Mouse (Mus musculus) intestine, embryonic 14.5 days (tissue): ENCODE results near the gene Selenov. TPM values are rescaled to one million over a fixed set of nuclear protein-coding genes. Genes with fewer than 3 reads are reported as not detected.
A peak's percentile ranks its signal among the peaks of the same experiment; 100 is the strongest.

ENCODE experiments used
- ATAC-seq: fragments of 200-750 bp; cut with Nextera tagmentation; replicated peaks from 2 replicates; pipeline ENCODE4 v1.8.0; 2017; ENCODE audit warnings: low read depth, moderate number of reproducible peaks, moderate TSS enrichment, moderate library complexity; ENCODE audit not compliant: low FRiP score, low TSS enrichment
- DNase-seq: peaks from one replicate; pipeline ENCODE4 v3.0.0-alpha.2; 2018; ENCODE audit warnings: low spot score
- H3K27ac ChIP-seq: fragments of 300-500 bp; sonication (generic); 2 replicates; pipeline ENCODE4 v1.5.1; 2014; ENCODE audit warnings: low read depth, mild to moderate bottlenecking, control low read depth
- H3K27me3 ChIP-seq: fragments of 300-500 bp; sonication (generic); replicated peaks from 2 replicates; pipeline ENCODE4 v1.6.1; 2014; ENCODE audit warnings: low read length, control low read depth; ENCODE audit not compliant: control insufficient read depth, insufficient read depth
- H3K36me3 ChIP-seq: fragments of 300-500 bp; sonication (generic); 2 replicates; pipeline ENCODE4 v1.6.1; 2014; ENCODE audit warnings: low read length, control low read depth; ENCODE audit not compliant: control insufficient read depth, insufficient read depth
- H3K4me1 ChIP-seq: fragments of 300-500 bp; sonication (generic); replicated peaks from 2 replicates; pipeline ENCODE4 v1.6.1; 2014; ENCODE audit warnings: low read length, control low read depth, mixed read lengths; ENCODE audit not compliant: control insufficient read depth, insufficient read depth
- H3K4me2 ChIP-seq: fragments of 300-500 bp; sonication (generic); 2 replicates; pipeline ENCODE4 v1.6.1; 2014; ENCODE audit warnings: low read length
- H3K4me3 ChIP-seq: fragments of 300-500 bp; sonication (generic); 2 replicates; pipeline ENCODE4 v1.5.1; 2014; ENCODE audit warnings: low read depth, low read length, control low read depth, mixed read lengths
- H3K9ac ChIP-seq: fragments of 300-500 bp; sonication (generic); 2 replicates; pipeline ENCODE4 v1.6.1; 2014; ENCODE audit warnings: mild to moderate bottlenecking, low read length
- H3K9me3 ChIP-seq: fragments of 300-500 bp; sonication (generic); 2 replicates; pipeline ENCODE4 v1.6.1; 2016; ENCODE audit warnings: low read length, control low read depth; ENCODE audit not compliant: control insufficient read depth
- WGBS: fragments of 180-500 bp; shearing (Covaris S2); extraction: QIAGEN DNeasy Blood & Tissue Kit; methylation state at CpG from one replicate; pipeline ENCODE4 v1.1.7; 2014; 5-methylcytosine and 5-hydroxymethylcytosine counted together
- polyA plus RNA-seq: library from polyadenylated mRNA; unstranded; fragments of >200 nt; fragmentation: Nextera tagmentation; extraction: Ambion mirVana; gene quantifications from 2 replicates; pipeline ENCODE4 v1.2.1, GENCODE M21; 2014

Gene Selenov
- polyA plus RNA-seq, 1 experiment from 2014 or later = not detected

DNA sequence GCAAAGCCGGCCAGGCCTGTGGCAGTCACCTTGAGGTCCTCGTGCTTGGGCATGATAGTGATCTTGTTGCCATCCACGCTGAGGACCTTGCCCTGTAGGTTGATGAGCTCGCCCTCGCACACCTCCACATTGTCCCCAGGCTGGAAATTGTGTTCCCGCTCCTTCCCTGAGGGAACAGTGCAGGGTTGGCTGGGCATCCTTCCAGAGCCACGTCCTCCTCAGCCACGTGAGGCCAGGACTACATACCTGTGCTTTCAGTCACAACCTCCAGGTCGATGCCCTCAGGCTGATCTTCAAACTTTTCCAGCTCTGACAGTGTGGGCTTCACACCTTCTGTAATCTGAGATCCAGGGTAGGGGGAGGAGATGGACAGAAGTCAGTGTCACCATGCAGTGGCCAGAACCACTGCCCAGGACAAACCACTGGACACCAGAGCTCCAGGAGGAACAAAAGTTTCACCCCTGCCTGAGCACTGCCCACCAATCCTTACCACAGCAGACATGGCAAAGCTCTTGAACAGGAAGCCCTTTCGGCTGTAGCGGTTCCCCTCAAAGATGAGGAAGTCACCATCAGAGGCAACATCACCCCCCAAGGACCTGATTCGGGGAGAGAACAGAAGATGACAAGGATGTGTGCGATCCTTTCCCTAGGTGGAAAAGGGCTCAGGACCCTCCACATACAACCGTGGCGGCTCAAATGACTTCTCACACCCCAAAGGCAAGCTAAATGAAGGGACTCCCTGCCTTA, 31.2 kb upstream of the Selenov start:
- Histone ChIP-seq H3K9ac (no peak overlapping the region), H3K4me1 (no peaks in the 10 kb centered on the region), H3K27ac (no peak overlapping the region), H3K9me3 (no peaks in the 10 kb centered on the region), H3K4me2 (no peak overlapping the region), H3K27me3 (no peaks in the 10 kb centered on the region), H3K36me3 (peaks cover 100% of the 10 kb centered on the region), H3K4me3 (no peak overlapping the region)
- 95% methylated on average over 15 of the region's 15 CpGs for WGBS
- no peak for DNase-seq
- no peak for ATAC-seq

DNA sequence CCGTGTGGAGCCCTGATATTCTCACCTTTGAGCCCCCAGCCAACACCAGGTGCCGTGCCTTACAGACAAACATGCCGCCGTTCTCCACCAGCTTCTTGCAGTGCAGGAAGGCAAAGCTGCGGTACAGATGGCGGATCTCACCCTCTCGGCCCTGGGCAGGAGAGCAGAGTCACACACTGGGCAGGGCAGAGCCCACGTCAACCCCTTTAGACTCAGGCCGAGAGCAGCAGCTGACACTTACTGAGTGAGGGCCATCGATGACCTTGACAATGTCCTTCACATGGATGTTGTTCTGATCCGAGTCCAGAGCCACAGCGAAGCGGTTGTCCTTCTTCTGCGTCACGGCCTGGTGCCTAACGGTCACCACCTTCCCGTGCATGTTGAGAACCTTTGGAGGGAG, 27.7 kb upstream of the Selenov start:
- Histone ChIP-seq H3K4me3 (no peak overlapping the region), H3K9ac (no peak overlapping the region), H3K4me2 (no peak overlapping the region), H3K27ac (no peak overlapping the region), H3K27me3 (no peaks in the 10 kb centered on the region), H3K36me3 (peaks cover 96% of the 10 kb centered on the region), H3K9me3 (no peaks in the 10 kb centered on the region), H3K4me1 (no peaks in the 10 kb centered on the region)
- DNase-seq = no peak
- no peak for ATAC-seq
- 93% methylated on average over 17 of the region's 17 CpGs for WGBS

DNA sequence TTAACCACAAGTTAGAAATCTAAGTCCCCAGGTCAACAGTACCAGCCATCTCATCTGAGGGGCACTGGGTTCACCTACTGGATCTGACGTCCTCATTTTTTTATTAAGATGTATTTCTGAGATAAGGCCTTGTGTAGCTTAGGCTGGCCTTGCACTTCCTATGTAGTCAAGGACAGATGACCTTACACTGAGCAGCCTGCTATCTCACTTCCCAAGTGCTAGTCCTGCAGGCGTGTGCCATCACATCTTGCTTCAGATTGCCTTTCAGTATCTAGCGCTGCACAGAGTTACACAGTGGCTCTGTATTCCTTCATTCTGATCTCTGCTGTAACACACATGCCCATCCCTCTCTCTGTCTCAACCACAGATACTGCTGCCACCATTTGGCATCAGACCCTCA, 27.1 kb upstream of the Selenov start:
- ATAC-seq = no peak
- H3K9me3 ChIP-seq = no peaks in the 10 kb centered on the region
- no peaks in the 10 kb centered on the region for H3K4me1 ChIP-seq
- H3K27me3 ChIP-seq = no peaks in the 10 kb centered on the region
- no peak overlapping the region for H3K4me2 ChIP-seq
- H3K27ac ChIP-seq = no peak overlapping the region
- no peak overlapping the region for H3K9ac ChIP-seq
- 87% methylated on average over 3 of the region's 3 CpGs for WGBS
- H3K4me3 ChIP-seq = no peak overlapping the region
- H3K36me3 ChIP-seq = peaks cover 90% of the 10 kb centered on the region
- no peak for DNase-seq

GRCm38 (mm10) chr7:28311926-28312543, 21.0 kb upstream of the Selenov start, which contains the start of gene Timm50:
Gene Timm50 (minus strand): TSS chr7:28312072.
- H3K9ac ChIP-seq = peak within 1 kb of the TSS; percentile 91
- ATAC-seq = peak; percentile 97
- H3K4me3 ChIP-seq = peak within 1 kb of the TSS; percentile 99
- 1% methylated on average over 45 of the region's 45 CpGs for WGBS
- peak within 1 kb of the TSS; percentile 77 for H3K4me2 ChIP-seq
- H3K9me3 ChIP-seq = no peaks in the 10 kb centered on the region
- peaks cover 65% of the 10 kb centered on the region for H3K36me3 ChIP-seq
- H3K4me1 ChIP-seq = peaks cover 8% of the 10 kb centered on the region
- DNase-seq = peak; percentile 97
- no peaks in the 10 kb centered on the region for H3K27me3 ChIP-seq
- peak within 1 kb of the TSS; percentile 67 for H3K27ac ChIP-seq

DNA sequence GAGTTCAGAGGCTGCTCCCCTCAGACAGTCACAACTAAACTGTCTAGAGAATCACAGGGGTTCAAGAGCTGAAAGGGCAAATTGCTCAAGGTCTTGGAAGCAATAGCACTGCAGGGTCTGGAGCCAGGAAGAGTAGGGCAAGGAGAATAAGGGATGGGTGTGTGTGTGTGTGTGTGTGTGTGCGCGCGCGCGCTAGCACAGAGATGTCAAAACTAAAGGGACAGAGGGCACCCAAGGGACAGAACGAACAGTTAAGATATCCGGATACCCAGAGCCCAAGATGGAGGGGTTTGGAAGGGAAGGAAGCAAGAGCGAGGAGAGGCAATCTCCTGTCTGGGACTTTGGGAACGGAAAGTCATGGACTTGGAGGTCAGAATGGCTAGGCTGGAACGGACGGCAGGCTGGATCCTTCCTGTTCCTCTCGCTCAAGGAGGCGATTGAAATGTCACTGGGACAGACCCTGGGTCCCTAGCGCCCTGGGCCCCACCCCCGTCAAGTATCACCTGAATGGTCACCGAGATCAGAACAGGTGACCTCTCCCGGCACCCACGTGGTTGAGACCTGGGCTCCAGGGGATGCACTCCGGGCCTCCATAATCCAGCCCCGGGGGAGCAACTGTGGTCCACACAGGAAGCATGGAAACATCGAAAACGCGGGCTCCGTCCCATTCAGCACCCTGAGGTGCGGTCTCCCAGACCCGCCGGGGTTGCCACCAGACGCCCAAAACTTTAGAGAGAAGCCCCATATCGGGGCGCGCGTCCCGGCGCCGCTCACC, 20.4 kb upstream of the Selenov start:
- ATAC-seq (peak; percentile 66), DNase-seq (peak; percentile 62)
- Histone ChIP-seq H3K27ac (peak overlapping the region; percentile 67), H3K9me3 (no peaks in the 10 kb centered on the region), H3K4me1 (peaks cover 8% of the 10 kb centered on the region), H3K4me3 (peak overlapping the region; percentile 99), H3K4me2 (peak overlapping the region; percentile 77), H3K27me3 (no peaks in the 10 kb centered on the region), H3K36me3 (peaks cover 65% of the 10 kb centered on the region), H3K9ac (peak overlapping the region; percentile 91)
- 4% methylated on average over 33 of the region's 35 CpGs for WGBS

DNA sequence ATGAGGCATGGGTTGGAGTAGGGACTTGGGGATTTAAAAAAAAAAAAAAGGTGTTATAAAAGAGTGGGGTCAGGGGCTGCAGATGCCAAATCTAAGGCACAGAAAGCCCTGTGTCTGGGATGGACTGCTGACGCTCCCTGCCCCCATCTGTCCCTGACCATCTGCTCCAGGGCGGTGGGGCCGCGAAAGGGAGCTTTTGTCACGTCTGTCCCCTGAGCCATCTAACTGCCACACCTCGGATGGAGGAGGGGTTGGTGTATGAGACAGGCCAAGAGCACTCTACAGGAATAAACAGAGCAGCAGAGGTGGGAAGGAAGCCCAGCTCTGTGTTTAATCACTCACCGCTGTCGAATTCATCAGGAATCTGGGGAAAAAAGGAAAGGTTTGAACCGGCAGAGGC, 18.8 kb upstream of the Selenov start:
- Histone ChIP-seq H3K36me3 (peaks cover 65% of the 10 kb centered on the region), H3K4me1 (peaks cover 8% of the 10 kb centered on the region), H3K4me2 (no peak overlapping the region), H3K9ac (no peak overlapping the region), H3K27me3 (no peaks in the 10 kb centered on the region), H3K9me3 (no peaks in the 10 kb centered on the region), H3K27ac (no peak overlapping the region), H3K4me3 (no peak overlapping the region)
- ATAC-seq (no peak), DNase-seq (no peak)
- WGBS = 40% methylated on average over 9 of the region's 9 CpGs

- peaks cover 14% of the 10 kb centered on the region for H3K27me3 ChIP-seq
- no peak overlapping the region for H3K4me3 ChIP-seq
- H3K27ac ChIP-seq = no peak overlapping the region
- peaks cover 60% of the 10 kb centered on the region for H3K36me3 ChIP-seq
- H3K9me3 ChIP-seq = no peaks in the 10 kb centered on the region
- H3K9ac ChIP-seq = no peak overlapping the region
- no peak overlapping the region for H3K4me2 ChIP-seq
- WGBS = 93% methylated on average over 8 of the region's 8 CpGs
- ATAC-seq (no peak), DNase-seq (no peak)
- peaks cover 11% of the 10 kb centered on the region for H3K4me1 ChIP-seq
Observed at GRCm38 (mm10) chr7:28306216-28306615, 15.2 kb upstream of the Selenov start.

DNA sequence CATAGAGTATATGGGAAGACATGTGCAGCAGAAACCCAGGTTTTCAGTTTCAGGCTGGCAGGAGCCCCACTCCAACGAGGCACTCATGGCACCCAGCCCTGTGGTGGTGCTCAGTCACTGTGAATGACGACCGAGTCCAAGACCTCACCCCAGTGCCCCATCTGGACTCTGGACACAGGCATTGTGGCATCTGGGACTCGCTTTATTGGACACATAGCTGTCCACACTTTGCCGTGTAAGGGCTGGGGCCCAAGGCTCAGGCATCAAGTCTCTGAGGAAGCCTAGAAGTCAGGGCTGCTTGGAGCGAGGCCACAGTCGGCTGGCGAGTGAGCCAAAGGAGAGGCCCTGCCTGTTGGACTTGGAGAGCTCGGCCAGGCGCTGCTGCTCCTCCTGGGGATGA, 14.7 kb upstream of the Selenov start:
- DNase-seq (no peak), ATAC-seq (no peak)
- peaks cover 20% of the 10 kb centered on the region for H3K27me3 ChIP-seq
- peaks cover 60% of the 10 kb centered on the region for H3K36me3 ChIP-seq
- no peaks in the 10 kb centered on the region for H3K9me3 ChIP-seq
- H3K4me2 ChIP-seq = no peak overlapping the region
- H3K9ac ChIP-seq = no peak overlapping the region
- H3K27ac ChIP-seq = no peak overlapping the region
- H3K4me3 ChIP-seq = no peak overlapping the region
- whole genome bisulfite sequencing = 92% methylated on average over 10 of the region's 10 CpGs
- peaks cover 6% of the 10 kb centered on the region for H3K4me1 ChIP-seq
